Mouse (Mus musculus) midbrain, embryonic 14.5 days (tissue): ENCODE data around the gene Rxfp4. TPM values are rescaled to one million over a fixed set of nuclear protein-coding genes. Genes with fewer than 3 reads are reported as not detected.

Experiments used
- ATAC-seq: fragments of 200-750 bp; cut with Nextera tagmentation; 2 replicates; pipeline ENCODE4 v1.8.0; 2017; ENCODE audit warnings: moderate number of reproducible peaks, moderate library complexity; ENCODE audit not compliant: low FRiP score, low TSS enrichment
- DNase-seq: peaks from one replicate; pipeline ENCODE4 v3.0.0-alpha.2; 2015
- H3K27ac ChIP-seq: fragments of 300-500 bp; sonication (generic); replicated peaks from 2 replicates; pipeline ENCODE4 v1.5.1; 2014; ENCODE audit warnings: mild to moderate bottlenecking, low read depth, low read length, moderate library complexity
- H3K27me3 ChIP-seq: fragments of 300-500 bp; sonication (generic); 2 replicates; pipeline ENCODE4 v1.6.1; 2014; ENCODE audit warnings: low read length, control low read depth, mixed read lengths; ENCODE audit not compliant: control insufficient read depth, insufficient read depth
- H3K36me3 ChIP-seq: fragments of 300-500 bp; sonication (generic); 2 replicates; pipeline ENCODE4 v1.6.1; 2014; ENCODE audit warnings: low read length, control low read depth; ENCODE audit not compliant: control insufficient read depth, insufficient read depth
- H3K4me1 ChIP-seq: fragments of 300-500 bp; sonication (generic); 2 replicates; pipeline ENCODE4 v1.6.1; 2014; ENCODE audit warnings: mild to moderate bottlenecking, antibody characterized with exemption, low read length, control low read depth; ENCODE audit not compliant: control insufficient read depth, insufficient read depth
- H3K4me2 ChIP-seq: fragments of 300-500 bp; sonication (generic); 2 replicates; pipeline ENCODE4 v1.6.1; 2014; ENCODE audit warnings: mild to moderate bottlenecking, low read length, moderate library complexity
- H3K4me3 ChIP-seq: fragments of 300-500 bp; sonication (generic); replicated peaks from 2 replicates; pipeline ENCODE4 v1.5.1; 2014; ENCODE audit warnings: low read depth, low read length
- H3K9ac ChIP-seq: fragments of 300-500 bp; sonication (generic); replicated peaks from 2 replicates; pipeline ENCODE4 v1.6.1; 2014; ENCODE audit warnings: mild to moderate bottlenecking, low read length, moderate library complexity
- H3K9me3 ChIP-seq: fragments of 300-500 bp; sonication (generic); 2 replicates; pipeline ENCODE4 v1.6.1; 2016; ENCODE audit warnings: low read length, control low read depth, mixed read lengths; ENCODE audit not compliant: control insufficient read depth
- WGBS: fragments of 180-500 bp; shearing (Covaris S2); extraction: QIAGEN DNeasy Blood & Tissue Kit; methylation state at CpG from one replicate; pipeline ENCODE4 v1.1.7; 2014; 5-methylcytosine and 5-hydroxymethylcytosine counted together
- polyA plus RNA-seq: library from polyadenylated mRNA; unstranded; fragments of >200 nt; fragmentation: Nextera tagmentation; extraction: Ambion mirVana; gene quantifications from 2 replicates; pipeline ENCODE4 v1.2.1, GENCODE M21; 2014

The Rxfp4 gene
- polyA plus RNA-seq, 1 experiment from 2014 or later: not detected

GRCm38 (mm10) chr3:88685958-88686451, 33.1 kb upstream of the Rxfp4 start:
- Histone ChIP-seq H3K4me1 (peaks cover 17% of the 10 kb centered on the region), H3K27me3 (no peaks in the 10 kb centered on the region), H3K9ac (peak overlapping the region; percentile 94), H3K9me3 (no peaks in the 10 kb centered on the region), H3K27ac (peak overlapping the region; percentile 97), H3K36me3 (peaks cover 32% of the 10 kb centered on the region), H3K4me3 (peak overlapping the region; percentile 95), H3K4me2 (peak overlapping the region; percentile 66)
- WGBS: under 1% methylated on average over 45 of the region's 45 CpGs
- ATAC-seq (peak; percentile 76), DNase-seq (peak; percentile 82)

- WGBS: 1% methylated on average over 47 of the region's 47 CpGs
- Histone ChIP-seq H3K36me3 (peaks cover 25% of the 10 kb centered on the region), H3K4me2 (peak within 1 kb of the TSS; percentile 67), H3K9ac (peak within 1 kb of the TSS; percentile 94), H3K4me3 (peak within 1 kb of the TSS; percentile 95), H3K9me3 (no peaks in the 10 kb centered on the region), H3K27ac (peak within 1 kb of the TSS; percentile 97), H3K4me1 (peaks cover 17% of the 10 kb centered on the region), H3K27me3 (no peaks in the 10 kb centered on the region)
- DNase-seq (peak; percentile 98), ATAC-seq (peak; percentile 99)
These were observed 32.3 kb upstream of the Rxfp4 start, which contains the start of gene Khdc4 for GRCm38 (mm10) chr3:88684980-88685941. Khdc4 (plus strand) TSS chr3:88685803.

- H3K36me3 ChIP-seq: peaks cover 16% of the 10 kb centered on the region
- no peak for DNase-seq
- WGBS: 61% methylated on average over 7 of the region's 8 CpGs
- no peaks in the 10 kb centered on the region for H3K27me3 ChIP-seq
- H3K4me3 ChIP-seq: peak overlapping the region; percentile 95
- H3K9me3 ChIP-seq: no peaks in the 10 kb centered on the region
- peaks cover 17% of the 10 kb centered on the region for H3K4me1 ChIP-seq
- peak overlapping the region; percentile 67 for H3K4me2 ChIP-seq
- H3K27ac ChIP-seq: peak overlapping the region; percentile 97; the same call in 1 of the 2 replicates
- ATAC-seq: no peak
- H3K9ac ChIP-seq: no peak overlapping the region
These were observed 31.5 kb upstream of the Rxfp4 start for GRCm38 (mm10) chr3:88684236-88684979.

- Histone ChIP-seq H3K4me2 (no peak overlapping the region), H3K4me1 (peaks cover 17% of the 10 kb centered on the region), H3K36me3 (peaks cover 11% of the 10 kb centered on the region), H3K9ac (no peak overlapping the region), H3K9me3 (no peaks in the 10 kb centered on the region), H3K4me3 (no peak overlapping the region), H3K27ac (no peak overlapping the region), H3K27me3 (no peaks in the 10 kb centered on the region)
- ATAC-seq (no peak), DNase-seq (no peak)
- 86% methylated on average over 2 of the region's 2 CpGs for WGBS
These were observed 30.9 kb upstream of the Rxfp4 start for GRCm38 (mm10) chr3:88683814-88684213.

GRCm38 (mm10) chr3:88677399-88677798, 24.5 kb upstream of the Rxfp4 start:
- peak overlapping the region; percentile 28 for H3K4me3 ChIP-seq
- H3K36me3 ChIP-seq: no peaks in the 10 kb centered on the region
- peak overlapping the region; percentile 54 for H3K9ac ChIP-seq
- H3K4me2 ChIP-seq: peak overlapping the region; percentile 61
- no peaks in the 10 kb centered on the region for H3K27me3 ChIP-seq
- H3K27ac ChIP-seq: no peak overlapping the region
- H3K9me3 ChIP-seq: no peaks in the 10 kb centered on the region
- DNase-seq: peak; percentile 95
- ATAC-seq: 0 out of 2 replicates have a peak, but pooled peaks have one; percentile 27
- H3K4me1 ChIP-seq: no peaks in the 10 kb centered on the region
- 12% methylated on average over 11 of the region's 11 CpGs for WGBS

GRCm38 (mm10) chr3:88664095-88664494, 11.2 kb upstream of the Rxfp4 start:
- DNase-seq: no peak
- H3K9me3 ChIP-seq: no peaks in the 10 kb centered on the region
- no peak for ATAC-seq
- no peaks in the 10 kb centered on the region for H3K27me3 ChIP-seq
- no peaks in the 10 kb centered on the region for H3K4me1 ChIP-seq
- no peak overlapping the region for H3K27ac ChIP-seq
- no peak overlapping the region for H3K9ac ChIP-seq
- no peak overlapping the region for H3K4me2 ChIP-seq
- 91% methylated on average over 4 of the region's 4 CpGs for WGBS
- H3K4me3 ChIP-seq: no peak overlapping the region
- H3K36me3 ChIP-seq: no peaks in the 10 kb centered on the region

GRCm38 (mm10) chr3:88659798-88660197, 6.9 kb upstream of the Rxfp4 start:
- Histone ChIP-seq H3K4me2 (no peak overlapping the region), H3K9me3 (no peaks in the 10 kb centered on the region), H3K27me3 (no peaks in the 10 kb centered on the region), H3K4me3 (no peak overlapping the region), H3K9ac (no peak overlapping the region), H3K27ac (no peak overlapping the region), H3K4me1 (no peaks in the 10 kb centered on the region), H3K36me3 (no peaks in the 10 kb centered on the region)
- 52% methylated on average over 6 of the region's 6 CpGs for WGBS
- DNase-seq (no peak), ATAC-seq (no peak)

GRCm38 (mm10) chr3:88658441-88659127, 5.6 kb upstream of the Rxfp4 start:
- Histone ChIP-seq H3K4me2 (no peak overlapping the region), H3K4me3 (no peak overlapping the region), H3K27me3 (no peaks in the 10 kb centered on the region), H3K4me1 (no peaks in the 10 kb centered on the region), H3K36me3 (no peaks in the 10 kb centered on the region), H3K27ac (no peak overlapping the region), H3K9me3 (no peaks in the 10 kb centered on the region), H3K9ac (no peak overlapping the region)
- 69% methylated on average over 5 of the region's 5 CpGs for WGBS
- ATAC-seq (no peak), DNase-seq (no peak)
